Mouse (Mus musculus) small intestine, adult 2 months (tissue): ENCODE data around the gene Gm815.

Experiments
- CTCF ChIP-seq: fragments of 200-500 bp; IDR thresholded peaks from 2 replicates; pipeline ENCODE4 v1.5.1; 2012; ENCODE audit warnings: low read depth, mild to moderate bottlenecking, control low read depth, inconsistent platforms, low read length, moderate library complexity, mixed read lengths; ENCODE audit not compliant: insufficient replicate concordance, insufficient read length; ENCODE audit errors: extremely low read depth
- POLR2A ChIP-seq: fragments of 200-500 bp; IDR thresholded peaks from 2 replicates; pipeline ENCODE4 v1.6.1; 2012; ENCODE audit warnings: low read depth, mild to moderate bottlenecking, control low read depth, inconsistent platforms, low read length, moderate library complexity

DNA sequence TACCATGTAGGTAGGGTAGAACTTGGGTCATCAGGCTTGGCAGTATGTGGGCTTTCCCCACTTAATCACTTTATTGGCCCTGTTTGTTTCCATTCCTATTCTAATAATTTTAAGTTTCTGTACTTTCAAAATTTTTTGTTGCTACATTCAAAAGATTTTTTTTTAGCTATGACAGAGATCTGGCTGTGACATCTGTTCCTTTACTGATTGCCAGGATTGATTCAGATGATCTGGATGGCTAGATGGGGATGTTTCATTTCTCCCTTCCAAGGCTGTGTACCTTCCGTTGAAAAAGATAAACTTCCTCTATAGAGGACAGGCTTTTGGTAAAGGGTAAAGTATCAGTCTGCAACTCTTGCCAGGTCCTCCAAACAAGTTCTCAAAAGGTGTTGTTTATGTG is 48.1 kb upstream of the Gm815 start:
- TF ChIP-seq POLR2A (no peak), CTCF (no peak)
